Mouse (Mus musculus): ENCODE data around the gene Ccl22.

GRCm38 (mm10) chr8:94741726-94742125, 3.7 kb upstream of the Ccl22 start:
- TF ChIP-seq CTCF (IDR thresholded peaks at IDR 0.05; ENCODE audit: low read depth, low read length): no peak
- TF ChIP-seq POLR2A (IDR thresholded peaks at IDR 0.05; ENCODE audit: extremely low read depth, insufficient read depth, low read length): no peak

Data from liver, adult 2 months (tissue).